Mouse (Mus musculus): ENCODE data around the gene Macf1.
A peak's percentile ranks its signal among the peaks of the same experiment; 100 is the strongest.
"Not testable (repeated sequence)": the region's sequence is repeated elsewhere in the genome, so short reads cannot be mapped to it uniquely, and the experiment has no call there.

Macf1 gene

DNA sequence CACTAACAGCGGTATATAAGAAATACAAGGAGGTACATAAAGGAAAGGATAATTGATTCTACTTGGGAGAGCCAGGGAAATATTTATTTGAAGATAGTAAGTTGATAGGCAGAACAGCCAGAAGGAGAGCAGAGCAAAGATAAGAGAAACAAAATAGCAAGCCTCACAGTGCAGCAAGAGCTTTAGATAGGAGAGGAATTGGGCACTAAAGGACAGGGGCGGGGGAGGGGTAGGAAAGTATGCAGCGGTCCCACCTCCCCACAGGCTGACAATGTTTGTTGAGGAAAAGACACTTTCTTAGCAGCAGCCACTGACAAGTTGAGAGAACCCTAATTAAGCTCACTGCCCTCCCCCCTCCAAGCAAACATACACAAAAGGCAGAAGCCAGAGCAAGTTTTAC, 131.5 kb downstream of the Macf1 start:
- DNase-seq (ENCODE audit: low spot score in 2 of 2), result no peak

DNA sequence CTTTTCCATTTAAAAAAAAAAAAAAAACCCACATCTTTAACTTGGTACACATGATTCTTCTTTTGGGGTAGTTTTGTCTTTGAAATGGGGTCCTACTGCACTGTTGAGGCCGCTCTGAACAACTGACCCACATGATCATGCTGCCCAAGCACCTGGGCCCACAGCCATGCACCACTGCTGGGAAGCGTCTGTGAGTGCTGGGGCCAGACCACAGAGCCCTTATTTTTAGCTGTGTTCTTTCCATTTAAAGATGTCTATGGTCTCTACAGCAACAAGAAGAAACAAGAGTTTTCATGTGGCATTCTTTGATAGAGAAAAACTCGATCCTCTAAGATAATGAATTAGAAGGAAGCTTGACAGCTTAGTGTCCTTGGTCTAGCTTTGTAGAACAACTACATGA, 135.8 kb downstream of the Macf1 start:
- no peak for DNase-seq (ENCODE audit: low spot score in 2 of 2)

DNA sequence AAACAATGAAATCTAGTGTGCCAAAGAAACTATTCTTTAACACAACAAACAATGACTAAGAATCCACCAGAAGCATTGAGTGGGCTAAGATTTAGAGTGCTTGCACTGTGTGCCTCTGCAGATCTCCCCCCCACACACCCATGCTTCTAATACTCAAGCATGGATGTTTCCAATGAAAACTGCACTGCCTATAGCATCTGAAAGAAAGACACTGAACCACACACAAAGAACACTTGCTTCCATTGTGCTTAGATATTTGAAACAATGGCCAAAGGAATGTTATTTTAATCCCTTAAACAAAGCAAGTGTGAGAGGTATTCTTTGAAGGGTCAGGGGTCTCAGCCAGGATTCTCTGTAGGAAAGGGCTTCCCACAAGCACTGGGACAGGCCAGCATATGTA, 140.5 kb downstream of the Macf1 start:
- no peak for DNase-seq (ENCODE audit: low spot score in 2 of 2)

DNA sequence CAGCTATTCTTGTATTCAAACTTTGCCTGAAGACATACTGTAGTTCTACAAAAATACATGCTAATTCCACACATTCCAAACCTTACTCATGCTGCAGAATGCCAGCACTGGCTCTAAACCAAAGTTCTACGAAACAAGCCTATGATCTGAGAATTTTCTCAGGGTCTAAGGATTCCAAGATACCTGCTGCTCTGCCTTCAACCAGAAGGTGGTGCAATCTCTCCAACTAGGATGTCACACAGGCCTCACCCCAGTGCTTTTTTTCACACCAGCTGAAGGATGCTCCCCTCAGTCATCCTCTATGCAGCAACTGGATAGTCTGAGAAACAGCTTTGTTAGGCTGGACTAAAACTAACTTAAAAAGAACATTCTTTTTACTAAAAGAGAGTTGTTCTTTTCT, 148.9 kb downstream of the Macf1 start:
- peak; percentile 37 to 65 for DNase-seq (ENCODE audit: low spot score in 2 of 2)

DNA sequence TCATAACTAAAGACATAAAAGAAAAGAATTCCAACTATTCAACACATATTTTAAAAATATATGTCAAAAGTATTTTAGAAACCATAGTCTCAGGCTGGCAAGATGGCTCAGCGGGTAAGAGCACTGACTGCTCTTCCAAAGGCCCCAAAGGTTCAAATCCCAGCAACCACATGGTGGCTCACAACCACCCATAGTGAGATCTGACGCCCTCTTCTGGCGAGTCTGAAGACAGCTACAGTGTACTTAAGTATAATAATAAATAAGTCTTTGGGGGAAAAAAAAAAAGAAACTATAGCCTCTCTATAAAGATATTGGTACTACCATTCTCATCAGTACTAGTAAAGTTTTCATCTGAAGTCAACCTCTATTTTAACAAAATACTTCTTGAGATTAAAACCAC, 152.2 kb downstream of the Macf1 start:
- DNase-seq (ENCODE audit: low spot score in 2 of 2), result no peak

DNA sequence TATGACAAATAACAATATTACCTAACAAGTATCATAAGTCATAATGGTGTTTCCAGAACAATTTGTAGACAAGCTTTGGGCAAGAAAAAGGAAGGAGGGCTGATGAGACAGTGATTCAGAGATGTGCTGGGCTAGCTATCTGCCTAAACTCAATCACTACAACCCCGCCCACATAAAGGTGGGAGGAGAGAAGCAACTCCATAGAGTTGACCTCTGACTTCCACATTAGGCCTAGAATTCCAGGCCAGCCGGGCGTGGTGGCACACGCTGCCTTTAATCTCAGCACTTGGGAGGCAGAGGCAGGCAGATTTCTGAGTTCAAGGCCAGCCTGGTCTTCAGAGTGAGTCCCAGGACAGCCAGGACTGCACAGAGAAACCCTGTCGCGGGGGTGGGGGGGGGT, 153.2 kb downstream of the Macf1 start:
- DNase-seq (ENCODE audit: low spot score in 2 of 2), result no peak

DNA sequence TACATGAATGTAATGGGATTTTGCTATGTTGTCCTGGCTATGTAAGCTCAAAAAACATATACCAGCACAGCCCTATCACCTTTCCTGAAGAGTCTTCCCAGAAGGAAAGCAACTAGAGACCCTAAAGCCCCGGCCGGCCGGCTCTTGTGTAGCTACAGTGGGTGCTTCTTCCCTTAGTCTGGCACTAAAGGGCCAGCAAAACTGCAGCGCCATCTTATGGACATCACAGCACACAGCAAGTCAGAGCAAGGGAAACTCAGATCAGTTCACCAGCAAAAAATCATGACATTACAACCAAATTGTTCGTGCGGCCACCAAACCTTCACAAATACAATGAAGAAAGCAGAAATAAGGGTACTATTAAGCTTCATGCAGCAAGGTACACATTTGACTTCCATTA, 154.9 kb downstream of the Macf1 start:
- no peak for DNase-seq (ENCODE audit: low spot score in 2 of 2)

DNA sequence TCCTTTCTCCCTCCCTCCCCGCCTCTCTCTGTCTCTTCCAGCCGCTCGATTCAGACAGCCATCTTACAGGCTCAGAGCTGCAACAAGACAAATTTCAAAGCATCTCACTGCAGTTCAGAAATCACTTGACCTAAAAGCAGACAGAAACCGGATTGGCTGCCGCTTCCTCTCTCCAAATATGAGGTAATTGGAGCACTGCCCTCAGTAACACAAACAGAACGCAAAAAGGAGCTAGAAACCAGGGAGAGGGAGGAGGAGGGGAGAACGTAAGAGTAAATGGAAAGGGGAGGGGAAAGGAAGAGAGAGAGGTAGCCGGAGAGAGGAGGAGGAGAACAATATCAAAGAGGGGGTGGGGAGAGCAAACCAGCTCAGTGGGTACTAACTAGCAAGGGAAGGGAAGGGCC, 156.6 kb downstream of the Macf1 start:
- DNase-seq (ENCODE audit: low spot score in 2 of 2), result no peak

DNA sequence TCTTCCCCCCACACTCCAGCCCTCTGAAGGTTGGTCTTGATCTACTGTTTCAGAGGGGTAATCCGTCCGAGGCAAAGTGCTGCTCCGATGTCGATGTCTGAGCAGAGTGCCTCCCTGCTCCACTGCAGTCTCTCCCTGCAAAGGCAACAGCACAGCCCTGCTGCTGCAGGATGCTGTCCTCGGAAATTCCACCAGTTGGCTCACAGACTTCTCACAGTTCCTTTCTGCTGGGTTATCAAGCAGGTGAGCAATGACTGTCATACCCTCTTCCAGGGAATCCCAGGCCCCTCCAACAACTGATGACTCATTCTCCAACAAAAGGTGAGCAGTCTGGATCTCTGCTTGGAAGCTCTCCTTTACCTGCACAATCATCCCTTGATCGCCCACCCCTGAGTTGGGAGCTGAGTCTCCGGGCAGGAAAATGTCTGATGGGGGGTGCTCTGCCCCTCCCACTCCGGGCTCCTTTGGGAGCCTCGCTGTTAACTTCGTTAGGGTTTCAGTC, 157.3 kb downstream of the Macf1 start:
- no peak for DNase-seq (ENCODE audit: low spot score in 2 of 2)

DNA sequence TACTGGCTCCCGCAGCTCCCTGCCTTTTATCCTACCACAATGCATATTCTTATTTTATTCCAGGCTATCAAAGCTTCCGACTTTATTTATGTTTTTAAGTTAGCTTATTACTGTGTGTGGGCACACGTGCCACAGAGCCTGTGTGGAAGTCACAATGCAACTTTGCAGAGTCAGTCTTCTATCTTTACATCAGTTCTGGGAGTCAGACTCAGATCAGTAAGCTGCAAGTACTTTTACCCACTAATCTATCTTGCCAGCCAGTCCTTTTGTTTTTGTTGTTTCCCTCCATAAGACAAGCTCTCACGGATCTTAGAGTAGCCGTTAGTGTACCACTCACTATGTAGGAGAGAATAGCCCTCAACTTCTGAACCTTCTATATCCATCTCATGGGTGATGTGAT, 159.4 kb downstream of the Macf1 start:
- no peak for DNase-seq (ENCODE audit: low spot score in 2 of 2)

DNA sequence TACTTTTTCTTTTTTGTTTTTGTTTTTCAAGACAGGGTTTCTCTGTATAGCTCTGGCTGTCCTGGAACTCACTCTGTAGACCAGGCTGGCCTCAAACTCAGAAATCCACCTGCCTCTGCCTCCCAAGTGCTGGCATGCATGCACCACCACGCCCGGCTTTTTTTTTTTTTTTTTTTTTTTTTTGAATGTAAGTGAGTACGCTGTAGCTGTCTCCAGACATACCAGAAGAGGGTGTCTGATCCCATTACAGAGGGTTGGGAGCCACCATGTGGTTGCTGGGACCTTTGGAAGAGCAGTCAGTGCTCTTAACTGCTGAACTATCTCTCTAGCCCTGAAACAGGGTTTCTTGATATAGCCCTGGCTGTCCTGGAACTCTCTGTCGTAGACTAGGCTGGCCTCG, 164.0 kb downstream of the Macf1 start:
- DNase-seq (ENCODE audit: low spot score in 2 of 2), result not testable (repeated sequence)

DNA sequence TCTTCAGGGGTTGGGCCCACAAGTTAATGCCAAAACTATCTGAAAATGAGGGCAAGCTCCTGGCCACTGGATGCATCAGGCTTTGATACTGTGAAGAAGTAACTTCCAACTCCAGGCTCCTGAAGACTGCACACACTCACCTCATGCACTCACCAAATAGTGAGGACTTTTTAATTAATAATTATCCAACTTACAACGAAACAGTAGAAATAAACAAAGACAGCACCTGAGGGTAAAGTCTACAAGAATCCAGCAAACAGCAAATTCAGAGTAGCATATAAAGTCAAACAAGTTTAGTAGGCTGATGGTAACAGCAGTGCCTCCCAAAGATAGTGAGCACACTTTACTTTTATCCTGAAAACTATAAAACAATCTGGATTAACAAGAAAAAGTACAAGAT, 168.5 kb downstream of the Macf1 start:
- no peak for DNase-seq (ENCODE audit: low spot score in 2 of 2)

DNA sequence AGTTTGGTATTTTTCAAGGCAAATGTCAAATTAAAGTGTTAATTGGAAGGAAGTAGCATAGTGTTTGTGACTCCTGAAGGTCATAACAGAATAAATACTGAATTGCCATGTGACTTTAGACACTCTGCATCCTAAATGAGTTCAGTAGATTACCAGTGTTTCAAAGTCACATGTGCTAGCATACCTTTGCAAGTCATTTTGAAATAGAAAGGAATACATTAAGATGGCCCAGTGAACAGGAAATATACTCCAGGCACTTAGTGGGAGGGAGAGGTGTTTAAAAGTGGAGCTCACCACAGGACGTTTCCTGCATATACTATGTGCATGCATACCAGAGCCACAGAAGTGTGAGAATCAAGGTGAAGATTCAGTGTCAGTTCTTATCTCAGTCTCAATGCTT, 174.0 kb downstream of the Macf1 start:
- no peak for DNase-seq (ENCODE audit: low spot score in 2 of 2)

DNA sequence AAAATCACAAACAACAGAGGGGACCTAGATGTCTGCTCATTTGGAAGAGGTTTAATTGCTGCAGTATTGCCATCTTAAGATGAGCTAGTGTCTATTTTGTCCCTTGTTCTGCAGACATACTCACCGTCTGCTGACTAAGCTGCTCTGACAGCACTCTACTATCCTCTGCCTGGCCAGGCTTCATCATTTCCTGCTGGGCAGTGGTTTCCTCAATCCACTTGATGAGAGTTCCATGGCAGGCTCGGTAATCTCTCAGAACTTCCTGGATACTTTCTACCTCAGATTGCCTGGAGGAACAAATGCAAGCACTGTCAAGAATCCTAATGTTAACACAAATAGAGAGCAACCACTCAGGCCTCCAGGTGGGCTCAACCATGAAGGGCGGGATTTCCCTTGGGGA, 195.1 kb downstream of the Macf1 start:
- DNase-seq (ENCODE audit: low spot score in 2 of 2), result no peak

DNA sequence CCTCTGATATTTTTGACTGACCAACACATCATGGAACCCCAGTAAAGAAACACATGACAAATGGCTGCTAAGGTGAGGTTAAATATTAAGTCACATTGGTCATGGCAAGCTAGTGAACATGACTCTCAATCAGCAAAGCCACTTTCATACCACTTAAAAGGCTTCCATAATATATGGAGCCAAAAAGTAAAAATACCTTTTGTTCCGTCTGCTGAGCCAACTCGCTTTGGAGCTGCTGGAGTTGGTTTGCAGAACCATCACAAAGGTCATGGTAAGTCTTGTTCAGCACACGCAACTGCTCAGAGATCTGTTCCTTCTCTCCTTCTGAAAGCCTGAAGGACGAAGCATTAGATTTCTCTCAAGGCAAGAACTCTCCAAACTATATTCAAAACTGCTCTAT, 204.2 kb downstream of the Macf1 start:
- DNase-seq (ENCODE audit: low spot score in 2 of 2), result no peak

DNA sequence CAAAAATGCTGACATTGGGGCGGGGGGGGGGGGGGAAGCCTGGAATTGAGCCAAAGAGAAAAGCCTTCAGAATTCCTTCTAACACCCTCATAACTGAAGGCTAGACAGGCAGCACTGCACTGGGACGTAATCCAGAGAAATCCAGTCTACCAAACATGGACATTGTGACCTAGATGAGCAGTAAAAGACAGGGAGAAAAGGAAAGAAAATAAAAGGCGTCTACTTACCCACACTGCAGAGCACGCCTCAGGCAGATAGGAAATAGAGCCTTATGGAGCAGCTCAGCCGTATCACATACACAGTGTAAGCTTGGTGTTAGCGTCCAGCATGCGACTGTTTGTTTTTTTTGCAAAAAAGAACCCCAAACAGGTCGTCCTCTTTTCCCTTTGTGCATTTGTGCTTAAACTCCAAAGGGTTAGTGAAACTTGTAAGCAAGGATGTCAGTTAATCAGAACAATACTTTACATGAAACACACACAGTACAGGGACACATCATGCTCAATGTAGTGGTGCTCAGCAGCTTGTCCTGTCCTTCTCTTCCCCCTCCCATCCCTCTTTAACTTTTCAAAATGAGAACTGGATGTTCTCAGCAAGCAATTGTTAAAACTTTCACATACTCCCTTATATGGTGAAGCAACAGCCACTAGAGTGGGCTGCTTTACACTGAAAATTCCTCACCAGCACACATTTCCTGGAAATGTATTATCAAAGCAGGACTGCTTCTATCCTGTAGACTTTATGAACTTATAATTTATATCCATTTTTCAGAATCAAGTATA, 205.3 kb downstream of the Macf1 start:
- DNase-seq (ENCODE audit: low spot score in 2 of 2), result no peak

DNA sequence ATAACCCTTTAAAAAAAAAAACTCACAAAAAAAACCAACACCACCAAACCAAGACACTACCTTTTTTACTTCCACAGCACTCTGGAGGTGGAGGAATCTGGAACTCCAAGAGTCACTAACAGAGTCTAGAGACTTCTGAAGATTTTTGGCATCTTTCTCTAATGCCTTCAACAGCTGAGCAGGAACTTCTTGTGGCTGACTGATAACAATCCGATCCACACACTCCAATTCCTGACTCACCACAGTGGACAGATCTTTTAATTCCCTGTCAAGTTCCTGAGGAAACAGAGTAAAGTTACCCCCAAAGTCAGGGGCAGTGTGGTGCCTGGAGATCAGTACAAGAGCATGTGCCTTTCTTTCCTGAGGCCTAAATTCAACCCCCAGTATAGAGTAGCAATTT, 218.4 kb downstream of the Macf1 start:
- DNase-seq (ENCODE audit: low spot score in 2 of 2), result no peak

DNA sequence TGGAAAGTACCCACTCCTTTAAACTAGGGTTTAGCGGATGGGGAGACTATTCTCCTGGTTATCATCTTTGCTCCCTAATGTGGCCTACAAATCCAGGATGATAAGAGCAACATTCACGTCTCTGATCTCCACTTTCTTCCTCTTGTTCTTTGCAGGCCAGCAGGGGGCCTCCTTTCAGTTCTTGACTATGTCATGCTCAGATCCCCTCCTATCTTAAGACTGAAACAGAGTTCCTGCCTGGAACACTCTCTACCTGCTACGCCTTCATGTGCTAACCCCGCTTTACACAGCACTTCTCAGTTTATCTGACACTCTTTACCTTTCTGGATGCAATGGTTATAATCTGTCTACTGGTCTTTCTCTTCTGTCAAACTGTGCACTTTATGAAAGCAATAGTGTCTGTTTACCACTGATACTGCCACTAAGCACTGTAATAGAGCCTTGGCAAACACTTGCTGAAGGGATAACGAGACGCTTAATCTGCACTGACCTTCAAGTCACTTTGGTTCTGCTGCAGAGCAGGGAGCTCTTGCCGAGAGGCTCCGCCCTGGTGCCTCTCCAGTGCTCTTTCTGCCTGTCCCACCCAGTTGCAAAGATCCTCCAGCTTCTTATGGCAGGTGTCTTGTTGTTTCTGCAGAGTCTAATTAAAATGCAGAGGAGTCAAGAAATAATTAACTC, 223.4 kb downstream of the Macf1 start:
- no peak for DNase-seq (ENCODE audit: low spot score in 2 of 2)

DNA sequence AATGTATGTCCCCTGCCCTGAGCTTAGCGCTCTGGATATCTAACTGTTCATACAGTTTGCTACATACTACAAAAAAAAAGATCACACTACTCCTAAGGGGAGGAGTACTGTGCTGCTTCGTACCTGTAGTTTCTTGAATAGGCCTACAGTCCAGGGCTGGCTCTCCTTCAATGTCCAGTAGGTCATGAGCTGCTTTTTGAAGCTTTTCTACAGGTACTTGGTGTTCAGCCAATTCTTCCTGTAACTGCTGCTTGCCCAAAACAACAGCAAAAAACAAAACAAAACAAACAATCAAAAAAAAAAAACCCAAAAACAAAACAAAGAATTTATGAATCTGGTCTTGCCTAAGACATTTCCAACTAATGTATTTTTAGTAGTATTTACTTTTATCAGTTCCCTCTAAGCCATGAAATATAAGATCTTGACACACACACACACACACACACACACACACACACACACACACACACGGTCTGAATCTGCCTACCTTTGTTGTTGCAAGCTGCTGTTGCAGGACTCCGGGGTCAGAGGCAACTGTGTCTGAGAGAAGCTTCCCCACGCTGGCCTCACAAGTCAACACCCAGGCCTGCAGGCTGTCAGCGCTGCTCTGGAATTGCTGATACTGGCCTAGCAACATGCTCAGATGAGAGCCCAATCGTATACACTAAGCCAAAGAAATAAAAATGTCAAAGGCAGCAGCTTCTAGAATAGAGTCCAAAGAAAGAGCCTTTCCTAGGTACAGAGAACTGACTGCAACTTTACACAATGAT, 229.1 kb downstream of the Macf1 start:
- DNase-seq (ENCODE audit: low spot score in 2 of 2), result no peak

DNA sequence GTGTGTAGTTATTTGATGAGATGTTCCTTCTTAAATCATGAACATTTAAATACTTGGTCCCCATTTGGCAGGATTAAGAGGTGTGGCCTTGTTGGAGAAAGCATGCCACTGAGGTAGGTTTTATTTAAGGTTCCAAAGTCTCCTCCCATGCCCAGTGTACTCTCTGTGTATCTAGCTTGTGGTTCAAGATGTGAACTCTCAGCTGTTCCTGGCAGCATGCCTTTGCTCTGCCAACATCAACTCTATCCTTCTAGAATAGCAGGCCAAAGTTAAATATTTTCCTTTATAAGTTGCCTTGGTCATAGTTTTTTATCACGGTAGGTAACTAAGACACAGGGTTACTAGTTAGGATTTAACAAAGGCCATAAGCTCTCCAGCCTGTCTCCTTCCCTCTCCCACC, 230.4 kb downstream of the Macf1 start:
- DNase-seq (ENCODE audit: low spot score in 2 of 2), result no peak

DNA sequence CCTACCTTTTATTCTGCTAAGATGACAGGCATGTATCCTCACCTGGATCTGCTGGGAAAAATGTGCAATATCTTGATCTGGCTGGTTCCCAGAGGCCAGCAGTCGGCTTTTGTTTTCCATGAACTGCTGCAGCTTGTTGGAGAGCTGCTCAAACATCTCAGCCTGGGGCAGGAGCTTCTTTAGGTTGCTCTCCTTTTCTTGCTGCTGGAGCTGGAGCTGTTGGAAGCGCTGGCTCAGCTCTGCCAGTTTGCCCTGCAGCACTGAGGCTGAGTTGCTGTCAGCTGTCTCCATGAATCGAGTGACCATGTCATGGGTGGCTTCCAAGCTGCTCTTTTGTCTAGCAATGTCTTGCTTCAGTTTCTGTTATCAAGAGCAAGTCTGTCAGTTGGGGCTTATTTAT, 232.2 kb downstream of the Macf1 start:
- DNase-seq (ENCODE audit: low spot score in 2 of 2), result no peak

DNA sequence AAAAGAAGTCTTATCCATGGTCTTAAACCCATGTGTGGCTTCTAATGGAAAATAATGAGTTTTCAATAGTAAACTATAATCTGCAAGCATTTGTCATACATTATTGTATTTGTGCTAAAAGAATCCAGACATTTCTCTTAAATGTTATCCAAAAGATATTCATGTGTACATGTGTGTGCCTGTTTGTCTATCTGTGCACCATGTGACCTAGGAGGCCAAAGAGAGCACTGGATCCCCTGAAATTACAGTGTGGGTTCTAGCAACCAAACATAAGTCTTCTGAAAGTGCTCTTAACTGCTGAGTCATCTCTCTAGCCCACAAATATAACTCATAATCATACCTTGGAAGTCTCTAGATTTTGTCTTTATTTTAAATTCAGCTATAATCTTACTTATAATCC, 234.9 kb downstream of the Macf1 start:
- no peak for DNase-seq (ENCODE audit: low spot score in 2 of 2)

DNA sequence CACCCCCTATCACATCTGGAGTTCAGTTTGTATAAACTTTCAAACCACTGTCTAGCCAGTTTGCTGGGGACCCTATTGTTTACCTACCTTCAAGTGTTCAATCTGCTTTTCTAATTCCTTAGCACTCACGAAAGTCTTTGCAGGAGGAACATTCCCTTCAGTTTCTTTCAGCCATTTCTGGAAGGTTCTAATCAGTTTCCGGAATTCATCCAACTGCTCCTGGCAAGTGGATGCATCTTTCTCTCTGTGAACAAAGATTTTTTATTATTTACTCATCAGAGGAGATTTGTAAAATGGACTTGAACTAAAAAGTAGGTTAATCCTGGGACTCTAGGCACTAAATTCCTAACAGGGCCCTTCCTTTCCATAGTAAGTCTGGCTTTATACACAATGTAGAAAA, 236.1 kb downstream of the Macf1 start:
- DNase-seq (ENCODE audit: low spot score in 2 of 2), result no peak

Measured in urinary bladder, postnatal 4 days (tissue).